Comparison of ENCODE assay signal across 8 mouse cellular contexts in genomic region chr9:57798725-57799253, GRCm38 (mm10). TPM values are rescaled to one million over a fixed set of nuclear protein-coding genes. Genes with fewer than 3 reads are reported as not detected.
DNase-seq lines count a peak whose midpoint lies in the region; ATAC-seq and TF ChIP-seq lines count a peak whose summit lies in the region.

No protein-coding gene starts in this region.

- intact Hi-C loops in heart, adult 2 months (cut with DNase I) = loop anchor here (5.0 kb wide), 1 partner anchor 34 kb away; no protein-coding TSS in a partner anchor

- no peaks in the 10 kb centered on the region for H3K79me2 ChIP-seq in heart, adult 2 months (replicated peaks; ENCODE audit: control insufficient read depth, insufficient read depth, low read length)

- no peak overlapping the region for H3K4me2 ChIP-seq in stomach, embryonic 14.5 days (replicated peaks; ENCODE audit: low read depth, low read length)
- no peak overlapping the region for H3K4me2 ChIP-seq in stomach, postnatal 0 days (replicated peaks; ENCODE audit: low read depth)

- H3K27ac ChIP-seq in stomach, embryonic 14.5 days (ENCODE audit: low read length) = no peak overlapping the region
- H3K27ac ChIP-seq in stomach, postnatal 0 days (replicated peaks) = no peak overlapping the region
- no peak overlapping the region for H3K27ac ChIP-seq in heart, adult 2 months

- H3K9ac ChIP-seq in stomach, embryonic 14.5 days (replicated peaks; ENCODE audit: low read depth, low read length) = no peak overlapping the region
- no peak overlapping the region for H3K9ac ChIP-seq in stomach, postnatal 0 days (ENCODE audit: low read length)
- no peak overlapping the region for H3K9ac ChIP-seq in heart, adult 2 months (ENCODE audit: low read depth, low read length)

- H3K27me3 ChIP-seq in stomach, embryonic 14.5 days (ENCODE audit: control insufficient read depth, insufficient read depth, low read length) = no peaks in the 10 kb centered on the region
- H3K27me3 ChIP-seq in stomach, postnatal 0 days (ENCODE audit: control insufficient read depth, insufficient read depth, low read length) = no peaks in the 10 kb centered on the region
- no peaks in the 10 kb centered on the region for H3K27me3 ChIP-seq in heart, adult 2 months (ENCODE audit: control insufficient read depth, insufficient read depth, low read length)

- no peak for TF ChIP-seq EP300 in stomach, postnatal 0 days (optimal IDR thresholded peaks at IDR 0.05)
- TF ChIP-seq EP300 in heart, adult 2 months (IDR thresholded peaks at IDR 0.05; ENCODE audit: insufficient read depth, low read depth, low read length) = 0 out of 2 replicates have a peak, but pooled peaks have one; percentile 36

- no peaks in the 10 kb centered on the region for H3K36me3 ChIP-seq in stomach, embryonic 14.5 days (ENCODE audit: control insufficient read depth, insufficient read depth, low read length)
- peaks cover 9% of the 10 kb centered on the region; the same call in 1 of the 2 replicates for H3K36me3 ChIP-seq in stomach, postnatal 0 days (ENCODE audit: control insufficient read depth, insufficient read depth, low read length)
- H3K36me3 ChIP-seq in heart, adult 2 months (ENCODE audit: control insufficient read depth, insufficient read depth, low read length) = no peaks in the 10 kb centered on the region

- H3K4me3 ChIP-seq in stomach, embryonic 14.5 days (ENCODE audit: low read depth, low read length) = no peak overlapping the region
- no peak overlapping the region for H3K4me3 ChIP-seq in stomach, postnatal 0 days (ENCODE audit: low read depth, low read length)
- no peak overlapping the region for H3K4me3 ChIP-seq in heart, adult 2 months

- no peak for DNase-seq in stomach, postnatal 0 days (ENCODE audit: low spot score)
- DNase-seq in heart, adult 2 months = peak; percentile 38 to 59
- DNase-seq in kidney, postnatal 25 days = peak; percentile 19 to 55
- peak; percentile 51 for DNase-seq in retina, embryonic 14.5 days (ENCODE audit: low spot score)
- DNase-seq in thymus, postnatal 4 days = no peak
- no peak for DNase-seq in c-Kit-positive CD71-positive TER-119-positive erythroid progenitor cells, embryonic 14.5 days (ENCODE audit: low spot score)
- DNase-seq in thymus, postnatal 36 days = no peak

- TF ChIP-seq CTCF in stomach, postnatal 0 days (IDR thresholded peaks at IDR 0.05; ENCODE audit: low read depth) = no peak
- TF ChIP-seq CTCF in heart, adult 2 months (IDR thresholded peaks at IDR 0.05) = no peak

- no peak for TF ChIP-seq POLR2A in heart, adult 2 months (IDR thresholded peaks at IDR 0.05; ENCODE audit: insufficient read depth, low read depth, low read length)

- peaks cover 6% of the 10 kb centered on the region; the same call in 1 of the 2 replicates for H3K4me1 ChIP-seq in stomach, embryonic 14.5 days (ENCODE audit: control insufficient read depth, insufficient read depth, low read length)
- 0 out of 2 replicates have a peak, but pooled peaks cover 2% of the 10 kb centered on the region for H3K4me1 ChIP-seq in stomach, postnatal 0 days (replicated peaks; ENCODE audit: control insufficient read depth, insufficient read depth)
- peaks cover 2% of the 10 kb centered on the region for H3K4me1 ChIP-seq in heart, adult 2 months (ENCODE audit: control insufficient read depth, insufficient read depth, low read length)

- 21% methylated on average over 10 of the region's 10 CpGs for WGBS in stomach, embryonic 14.5 days
- WGBS in stomach, postnatal 0 days = 23% methylated on average over 10 of the region's 10 CpGs
- WGBS in heart, adult 2 months = 21% methylated on average over 10 of the region's 10 CpGs

- ATAC-seq in stomach, embryonic 14.5 days (ENCODE audit: insufficient number of reproducible peaks, insufficient read depth, low FRiP score, low read depth) = peak; percentile 53; the same call in 1 of the 2 replicates
- ATAC-seq in stomach, postnatal 0 days (ENCODE audit: low FRiP score, low TSS enrichment) = no peak; the same call in 1 of the 2 replicates

- H3K9me3 ChIP-seq in stomach, embryonic 14.5 days (ENCODE audit: control insufficient read depth, low read depth, low read length) = no peaks in the 10 kb centered on the region
- no peaks in the 10 kb centered on the region for H3K9me3 ChIP-seq in stomach, postnatal 0 days (ENCODE audit: control insufficient read depth, low read length)

RNA-seq across cellular contexts. Expression of gene Clk3, which starts 33.1 kb away (rescaled TPM):
- polyA plus RNA-seq in stomach, embryonic 14.5 days (2014; fragmentation: Nextera tagmentation; extraction: Ambion mirVana) = 66.0 and 73.1 TPM in 2 replicates
- 29.4 and 38.0 TPM in 2 replicates for polyA plus RNA-seq in stomach, postnatal 0 days (2015; fragmentation: Nextera tagmentation; extraction: Ambion mirVana)
- total RNA-seq in heart, adult 2 months (2021) = 10 to 100 TPM; 27.6 to 33.8 TPM
- polyA plus RNA-seq in heart, adult 2 months (2012; rRNA removed) = 61.7 and 124 TPM in 2 replicates

RNA-seq across cellular contexts. Expression of gene Arid3b, which starts 37.8 kb away (rescaled TPM):
- polyA plus RNA-seq in stomach, embryonic 14.5 days (2014; fragmentation: Nextera tagmentation; extraction: Ambion mirVana) = 5.5 and 8.5 TPM in 2 replicates
- 2.3 and 3.0 TPM in 2 replicates for polyA plus RNA-seq in stomach, postnatal 0 days (2015; fragmentation: Nextera tagmentation; extraction: Ambion mirVana)
- total RNA-seq in heart, adult 2 months (2021) = 1 to 10 TPM; 4.0 to 4.6 TPM
- 3.6 and 3.8 TPM in 2 replicates for polyA plus RNA-seq in heart, adult 2 months (2012; rRNA removed)

Comparison
In these comparisons a context has a peak if more than half of its experiments do, and no peak if none do; other contexts are left out.
1. DNase-seq: peak in heart, adult 2 months (2 of 2), kidney, postnatal 25 days (2 of 2) and retina, embryonic 14.5 days (single experiment); none in stomach, postnatal 0 days (single experiment), thymus, postnatal 4 days (single experiment), c-Kit-positive CD71-positive TER-119-positive erythroid progenitor cells, embryonic 14.5 days (single experiment) and thymus, postnatal 36 days (0 of 2).